Mouse (Mus musculus): ENCODE measurements around the gene Trafd1.
A peak's percentile ranks its signal among the peaks of the same experiment; 100 is the strongest.
"Not testable (repeated sequence)": the region's sequence is repeated elsewhere in the genome, so short reads cannot be mapped to it uniquely, and the experiment has no call there.

The Trafd1 gene

GRCm38 (mm10) chr5:121383857-121384756 lies 1.3 kb downstream of the Trafd1 start:
- no peak for DNase-seq

GRCm38 (mm10) chr5:121380692-121381091 lies 4.7 kb downstream of the Trafd1 start:
- DNase-seq, result no peak

- no peak for DNase-seq
These were observed 6.7 kb downstream of the Trafd1 start for GRCm38 (mm10) chr5:121378678-121379256.

GRCm38 (mm10) chr5:121376972-121377371 lies 8.5 kb downstream of the Trafd1 start:
- not testable (repeated sequence) for DNase-seq

- DNase-seq, result no peak
These were observed 10.6 kb downstream of the Trafd1 start for GRCm38 (mm10) chr5:121374790-121375189.

GRCm38 (mm10) chr5:121371712-121372111 lies 13.7 kb downstream of the Trafd1 start:
- no peak for DNase-seq

- no peak for DNase-seq
These were observed 18.2 kb downstream of the Trafd1 start for GRCm38 (mm10) chr5:121367255-121367654.

GRCm38 (mm10) chr5:121366449-121367225 lies 18.8 kb downstream of the Trafd1 start:
- no peak for DNase-seq

- no peak for DNase-seq
These were observed 22.0 kb downstream of the Trafd1 start for GRCm38 (mm10) chr5:121363441-121363840.

GRCm38 (mm10) chr5:121361696-121362095 lies 23.7 kb downstream of the Trafd1 start:
- DNase-seq, result peak; percentile 46

- DNase-seq, result no peak
These were observed 26.2 kb downstream of the Trafd1 start for GRCm38 (mm10) chr5:121359229-121359628.

- no peak for DNase-seq
These were observed 41.4 kb downstream of the Trafd1 start for GRCm38 (mm10) chr5:121343997-121344396.

- DNase-seq, result no peak
These were observed 42.9 kb downstream of the Trafd1 start for GRCm38 (mm10) chr5:121342490-121342889.

- no peak for DNase-seq
These were observed 44.4 kb downstream of the Trafd1 start for GRCm38 (mm10) chr5:121340965-121341473.

- peak; percentile 49 for DNase-seq
These were observed 45.8 kb downstream of the Trafd1 start for GRCm38 (mm10) chr5:121339507-121340230.

- DNase-seq, result no peak
These were observed 48.7 kb downstream of the Trafd1 start for GRCm38 (mm10) chr5:121336776-121337175.

GRCm38 (mm10) chr5:121336009-121336408 lies 49.4 kb downstream of the Trafd1 start:
- DNase-seq, result no peak

GRCm38 (mm10) chr5:121335426-121335825 lies 50.0 kb downstream of the Trafd1 start:
- DNase-seq, result no peak

GRCm38 (mm10) chr5:121334454-121334853 lies 51.0 kb downstream of the Trafd1 start:
- no peak for DNase-seq

- DNase-seq, result no peak
These were observed 51.5 kb downstream of the Trafd1 start for GRCm38 (mm10) chr5:121333976-121334375.

- no peak for DNase-seq
These were observed 53.7 kb downstream of the Trafd1 start for GRCm38 (mm10) chr5:121331731-121332130.

- not testable (repeated sequence) for DNase-seq
These were observed 55.1 kb downstream of the Trafd1 start for GRCm38 (mm10) chr5:121330154-121330816.

Data from cerebellum, adult 8-10 months (tissue).